Mouse (Mus musculus) CD4-positive, CD25-positive, alpha-beta regulatory T cell, adult 4 months (primary cell): Measurements from ENCODE around the gene Il6ra. TPM values are rescaled to one million over a fixed set of nuclear protein-coding genes. Genes with fewer than 3 reads are reported as not detected.

ENCODE experiments used
- ATAC-seq: one replicate; pipeline ENCODE4 v1.8.0; 2017
- polyA plus RNA-seq, 2 experiments: library from polyadenylated mRNA; unstranded; fragments of 100-300 nt; shearing (Covaris generic); gene quantifications; one replicate each; pipeline ENCODE4 v1.2.1; 2017

Gene Il6ra
- polyA plus RNA-seq = 10 to 100 TPM; 18.3 to 20.4 TPM

DNA sequence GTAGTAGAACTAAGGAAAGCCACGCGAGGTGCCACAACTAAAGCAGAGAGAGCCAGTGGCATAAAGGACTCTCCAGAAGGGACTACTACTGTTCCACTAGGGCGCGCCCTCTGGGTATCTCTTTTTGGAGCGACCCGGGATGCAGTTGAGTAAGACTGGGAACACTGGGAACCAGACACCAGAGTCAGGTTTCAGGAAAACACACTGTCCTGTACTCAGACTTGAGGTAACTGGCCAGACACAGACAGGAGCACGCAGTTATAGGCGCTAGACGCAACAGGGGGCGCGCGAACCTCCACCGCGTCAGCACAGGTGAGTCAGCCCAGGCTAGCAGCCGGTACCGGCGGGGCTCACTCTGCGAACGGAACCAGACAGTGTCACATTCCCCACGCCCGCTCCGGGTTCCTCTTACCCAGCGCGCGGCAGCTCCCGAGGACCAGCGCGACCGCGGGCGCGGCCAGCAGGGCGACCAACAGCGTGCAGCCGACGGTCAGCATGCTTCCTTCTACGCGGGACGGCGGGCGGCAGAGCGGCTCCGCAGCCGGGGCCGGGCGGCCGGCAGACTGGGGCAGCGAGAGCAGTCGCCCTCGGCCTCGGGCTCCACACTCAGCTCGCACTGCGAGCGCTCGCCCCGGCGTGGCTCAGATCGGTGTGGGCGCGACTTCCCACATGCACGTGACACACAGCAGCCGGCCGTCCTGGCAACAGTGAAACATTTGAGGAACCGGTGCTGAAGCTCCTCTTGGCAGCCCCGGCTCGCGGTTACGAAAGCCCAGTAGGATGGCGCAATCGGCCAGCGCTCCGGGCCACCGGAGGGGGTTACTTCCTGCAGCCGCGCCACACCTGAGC, at the start of gene Il6ra:
Gene Il6ra, minus strand, starts transcription at position 654 of the 849 bp plus-strand sequence.
- peak; percentile 76 for ATAC-seq

DNA sequence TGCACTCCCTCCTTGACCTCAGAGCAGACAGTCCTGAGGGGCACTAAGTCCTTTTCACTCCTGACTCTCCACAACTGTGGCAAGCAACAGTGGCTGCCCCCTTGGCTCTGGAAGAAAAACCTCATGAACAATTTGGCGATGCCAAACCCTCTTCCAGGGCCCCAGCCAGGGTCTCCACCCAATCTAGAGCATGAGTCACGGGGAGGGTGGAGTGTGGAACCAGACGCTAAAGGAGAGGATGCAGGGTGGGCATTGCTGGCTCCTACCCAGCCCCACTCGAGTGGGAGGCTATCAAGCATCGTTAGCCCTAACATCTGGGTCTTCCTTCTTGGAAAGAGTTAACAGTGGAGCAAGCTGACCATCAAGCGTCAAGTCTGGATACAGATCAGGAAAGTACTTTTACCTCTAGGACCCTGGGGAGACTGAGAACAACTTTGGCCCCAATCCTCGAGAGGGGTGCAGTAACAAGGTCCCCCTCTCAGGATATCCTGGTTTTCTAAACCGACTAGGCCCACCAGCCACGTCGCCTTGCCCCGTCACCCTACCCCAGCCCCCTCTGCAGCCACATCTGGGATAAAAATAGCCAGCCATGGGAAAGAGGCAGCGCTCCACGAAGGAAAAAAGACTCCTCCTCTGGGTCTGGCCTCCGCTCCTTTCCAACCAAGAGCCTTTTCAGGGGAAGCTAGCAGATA, 49.2 kb upstream of the Il6ra start:
- no peak for ATAC-seq

DNA sequence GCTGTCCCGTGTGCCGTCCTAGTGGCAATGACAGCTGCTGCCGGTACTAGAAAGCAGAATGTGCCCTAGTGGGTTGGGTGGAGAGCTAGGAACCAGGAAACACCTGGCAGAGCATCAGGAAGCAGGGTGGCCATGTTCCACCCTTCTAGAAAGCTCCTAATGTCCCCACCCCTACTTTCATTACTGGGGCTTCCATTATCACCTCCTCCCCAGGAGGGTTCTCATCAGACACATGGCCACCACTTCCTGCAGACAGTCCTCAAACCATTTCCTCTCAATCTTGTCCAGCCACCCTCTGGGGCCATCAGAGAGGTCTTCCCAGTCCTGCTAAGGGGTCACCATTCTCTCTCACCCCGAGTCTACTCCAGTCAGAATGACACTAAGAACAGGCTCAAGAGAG, 48.4 kb upstream of the Il6ra start:
- ATAC-seq = peak; percentile 29

DNA sequence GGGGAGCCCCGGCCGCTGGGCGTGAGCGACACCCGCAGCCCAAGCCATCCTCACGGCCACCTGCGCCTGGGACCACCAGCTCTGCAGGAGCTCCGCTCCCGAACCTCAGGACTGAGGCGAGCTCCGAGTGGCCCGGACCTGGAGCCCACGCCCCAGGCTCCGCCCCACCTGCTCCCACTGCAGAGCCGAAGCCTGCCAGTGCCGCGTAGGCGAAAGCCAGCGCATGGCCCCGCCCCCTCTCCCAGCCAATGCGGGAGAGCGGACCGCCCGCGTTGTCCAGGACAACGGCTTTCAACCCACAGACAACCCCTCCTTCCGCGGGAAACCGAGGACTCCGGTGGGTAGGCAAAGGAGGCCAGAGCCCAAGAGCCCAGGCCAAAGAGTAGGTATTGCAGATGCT, 47.5 kb upstream of the Il6ra start:
- ATAC-seq = peak; percentile 80

DNA sequence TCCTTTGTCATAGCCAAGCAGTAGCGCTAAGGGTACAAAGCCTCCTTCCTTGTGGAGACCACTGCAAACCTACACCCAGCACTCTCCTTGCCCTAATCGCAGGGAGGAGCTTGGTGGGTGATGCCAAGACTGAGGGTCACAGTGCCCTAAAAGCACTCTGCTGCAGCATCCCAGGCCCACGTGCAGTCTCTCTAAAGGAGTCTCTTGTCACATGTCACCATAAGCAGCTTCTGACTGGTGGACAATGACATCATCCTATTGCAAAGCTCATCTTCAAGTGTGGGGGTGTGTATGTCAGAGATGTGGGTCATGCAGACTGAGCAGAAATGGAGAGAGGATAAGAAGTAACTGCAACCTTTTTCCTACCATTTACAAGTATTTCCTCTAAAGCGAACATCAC, 46.4 kb upstream of the Il6ra start:
- no peak for ATAC-seq

DNA sequence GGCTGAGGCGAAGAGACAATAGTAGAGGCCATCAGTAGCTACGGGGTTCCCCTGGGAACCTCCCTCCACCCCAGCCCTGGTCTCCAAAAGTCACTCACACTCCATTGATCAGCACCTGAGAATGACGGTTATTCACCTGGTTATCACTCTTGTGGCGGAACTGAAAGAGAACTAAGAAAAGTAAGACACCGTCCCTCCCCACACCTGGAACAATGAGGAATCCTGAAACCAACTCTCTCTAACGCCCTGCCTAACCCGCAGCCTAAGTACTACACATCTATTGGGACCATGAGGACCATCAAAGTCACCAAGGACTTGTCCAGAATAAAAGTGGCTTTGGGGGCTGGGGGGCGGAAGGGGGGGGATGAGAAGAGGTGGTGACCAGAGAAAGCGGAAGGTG, 44.9 kb upstream of the Il6ra start:
- no peak for ATAC-seq

DNA sequence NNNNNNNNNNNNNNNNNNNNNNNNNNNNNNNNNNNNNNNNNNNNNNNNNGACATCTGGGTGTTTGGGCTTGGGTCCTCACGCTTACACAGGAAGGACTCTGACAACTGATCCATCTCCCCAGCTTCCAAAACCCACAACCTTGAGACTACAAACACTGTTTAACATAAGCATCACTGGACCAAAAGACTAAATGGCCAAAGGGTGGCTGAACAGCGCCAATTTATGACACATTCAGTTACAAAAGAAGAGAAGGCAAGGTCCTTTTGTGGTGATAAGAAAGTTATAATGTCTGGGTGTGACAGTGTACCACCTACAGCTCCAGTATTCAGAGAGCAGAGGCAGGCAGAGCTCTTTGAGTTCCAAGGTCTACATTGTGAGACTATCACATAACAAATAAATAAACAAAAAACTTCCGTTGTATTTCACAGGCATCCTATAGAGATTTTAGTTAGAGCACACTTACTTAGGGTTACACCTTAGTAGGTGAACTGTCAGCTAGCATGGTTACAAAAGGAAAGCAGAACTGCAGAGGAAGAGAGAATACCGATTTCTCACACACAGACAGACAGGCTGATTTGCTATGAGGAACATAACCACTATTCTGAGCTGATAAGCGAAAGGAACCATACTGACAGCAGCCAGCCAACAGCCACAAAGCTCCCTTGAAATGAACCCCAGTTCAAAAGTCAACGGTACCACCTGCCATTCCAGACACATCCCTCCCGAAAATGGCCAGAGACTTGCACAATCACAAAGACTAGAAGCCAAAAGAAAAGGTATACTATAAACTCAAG, 43.4 kb upstream of the Il6ra start:
- ATAC-seq = no peak

DNA sequence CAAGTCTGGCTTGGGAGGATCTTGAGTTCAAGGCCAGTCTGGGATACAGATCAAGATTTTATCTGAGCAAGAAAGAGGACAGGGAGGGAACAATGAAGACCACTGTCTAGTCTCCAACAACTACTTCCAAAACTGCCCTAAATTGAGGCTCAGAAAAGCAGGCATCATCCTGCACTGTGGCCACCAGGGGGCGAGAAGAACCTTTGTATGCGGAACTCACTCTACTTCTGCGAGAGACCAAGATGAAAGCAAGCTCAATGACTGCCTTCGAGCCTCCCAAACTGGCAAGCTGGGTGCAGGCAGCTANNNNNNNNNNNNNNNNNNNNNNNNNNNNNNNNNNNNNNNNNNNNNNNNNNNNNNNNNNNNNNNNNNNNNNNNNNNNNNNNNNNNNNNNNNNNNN, 40.4 kb upstream of the Il6ra start:
- ATAC-seq = peak; percentile 94

DNA sequence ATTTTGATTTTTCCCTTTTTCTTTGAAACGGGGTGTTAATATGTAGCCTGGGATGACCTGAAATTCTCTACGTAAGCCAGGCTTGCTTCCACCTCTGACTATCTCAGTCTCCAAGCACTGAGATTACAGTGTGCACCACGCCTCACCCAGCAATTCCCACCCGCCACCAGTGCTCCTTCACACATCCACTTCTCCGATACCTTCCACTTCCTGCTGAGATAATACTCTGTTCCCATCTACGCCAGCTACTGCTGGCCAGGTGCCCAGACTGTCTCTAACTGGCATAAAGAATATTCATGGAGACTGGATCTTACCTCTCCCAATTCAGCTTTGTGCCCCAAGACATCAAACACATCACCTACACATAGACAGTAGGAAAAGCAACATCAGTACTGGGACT, 35.7 kb upstream of the Il6ra start:
- ATAC-seq = no peak

DNA sequence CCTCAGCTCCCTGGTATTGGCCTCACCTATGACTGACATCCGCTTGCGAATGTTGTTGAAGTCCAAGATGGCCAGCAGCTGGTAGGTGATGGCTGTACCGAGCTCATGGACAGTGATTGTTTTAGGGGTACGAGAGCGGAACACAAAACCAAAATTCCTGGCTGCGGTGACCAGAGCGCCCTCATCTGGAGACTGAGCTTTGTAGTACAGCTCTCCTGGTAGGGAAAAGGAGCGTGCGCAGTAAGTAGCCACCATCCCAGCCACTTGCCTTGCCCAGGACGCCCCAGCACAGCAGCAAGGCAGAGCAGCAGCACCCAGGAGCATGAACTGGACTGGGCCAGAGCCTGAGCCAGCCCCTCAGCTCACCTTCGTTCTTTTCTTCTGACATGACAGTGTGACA, 35.0 kb upstream of the Il6ra start:
- no peak for ATAC-seq

DNA sequence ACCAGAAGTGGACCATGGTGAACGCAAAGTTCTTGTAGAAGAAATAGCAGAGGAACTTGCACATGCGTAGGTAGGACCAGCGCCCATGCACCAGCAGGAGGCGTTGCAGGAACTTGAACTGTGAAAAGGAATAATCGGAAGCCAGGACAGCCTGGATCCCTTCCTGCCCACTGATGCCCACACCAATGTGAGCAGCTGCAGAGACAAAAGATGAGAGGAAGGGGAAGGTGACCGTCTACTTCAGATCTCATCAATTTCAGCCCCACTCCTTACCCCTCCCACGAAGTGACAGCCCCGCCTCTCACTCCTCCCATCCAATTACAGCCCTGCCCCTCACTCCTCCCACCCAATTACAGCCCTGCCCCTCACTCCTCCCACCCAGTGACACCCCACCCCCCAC, 32.0 kb upstream of the Il6ra start:
- no peak for ATAC-seq

DNA sequence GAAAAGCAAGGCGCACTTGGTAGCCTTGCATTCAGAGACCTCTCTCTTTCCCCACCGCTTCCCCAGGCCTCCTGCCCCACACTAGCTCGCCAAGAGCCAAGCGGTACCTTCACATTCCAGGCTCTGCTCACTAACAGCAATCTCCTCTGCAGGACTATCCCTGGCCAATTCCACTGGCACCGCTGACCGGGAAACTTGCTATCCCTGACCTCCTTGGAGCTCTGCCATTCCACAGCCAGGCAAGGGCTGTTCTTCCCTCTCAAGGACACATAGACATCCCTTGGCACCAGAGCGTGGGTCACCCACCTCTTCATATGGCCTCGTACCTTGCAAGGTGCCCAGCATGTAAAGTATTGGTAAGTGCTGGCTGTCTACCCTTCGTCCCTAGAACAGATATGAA, 29.9 kb upstream of the Il6ra start:
- no peak for ATAC-seq

DNA sequence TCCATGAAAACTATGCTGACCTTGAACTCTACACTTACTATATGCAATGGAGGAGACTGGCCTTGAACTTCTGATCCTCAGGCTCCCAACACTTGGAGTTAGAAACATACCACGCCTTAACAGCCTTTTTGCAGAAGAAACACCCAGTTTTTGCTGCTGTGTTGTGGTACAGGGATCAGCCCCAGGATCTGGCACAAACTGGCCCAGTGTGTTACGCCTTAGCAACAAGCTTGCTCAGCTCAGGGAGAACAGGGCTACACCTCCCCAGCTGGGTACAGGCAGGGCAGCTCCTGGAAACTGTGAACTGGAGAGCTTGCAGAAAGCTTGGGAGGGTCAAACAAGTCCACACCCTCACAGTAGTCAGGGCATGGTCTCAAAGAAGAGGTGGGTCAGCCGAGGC, 23.5 kb upstream of the Il6ra start:
- no peak for ATAC-seq

DNA sequence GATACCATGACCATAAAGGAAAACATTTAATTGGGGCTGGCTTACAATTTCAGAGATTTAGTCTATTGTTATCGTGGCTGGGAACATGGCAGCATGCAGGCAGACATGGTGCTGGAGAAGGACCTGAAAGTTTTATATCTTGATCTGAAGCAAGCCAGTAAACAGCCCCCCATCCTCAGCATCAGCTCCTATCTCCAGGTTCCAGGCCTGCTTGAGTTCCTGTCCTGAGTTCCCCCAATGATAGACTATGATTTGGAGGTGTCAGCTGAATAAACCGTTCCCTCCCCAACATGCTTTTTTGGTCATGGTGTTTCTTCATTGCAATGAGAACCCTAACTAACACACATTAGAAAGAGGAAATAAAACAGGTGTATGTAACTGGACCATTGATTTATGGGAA, 19.9 kb upstream of the Il6ra start:
- no peak for ATAC-seq

DNA sequence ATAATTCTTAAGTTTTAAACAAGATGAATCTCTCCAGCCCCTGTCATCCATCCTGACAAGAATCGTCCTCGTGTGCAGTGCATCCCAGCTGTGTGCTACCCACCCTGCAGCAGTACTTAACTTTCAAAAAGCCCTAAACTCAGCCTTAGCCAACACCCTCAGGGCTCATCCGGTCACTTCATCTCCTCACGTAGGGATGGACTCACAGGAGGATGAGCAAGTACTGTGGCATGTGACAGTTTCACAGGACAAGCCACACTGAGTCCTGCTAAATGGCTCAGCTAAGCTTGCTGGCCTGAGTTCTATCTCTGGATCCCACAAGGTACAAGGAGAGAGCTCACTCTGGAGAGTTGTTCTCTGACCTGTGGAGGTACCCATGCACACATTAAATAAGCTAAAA, 16.0 kb upstream of the Il6ra start:
- no peak for ATAC-seq

DNA sequence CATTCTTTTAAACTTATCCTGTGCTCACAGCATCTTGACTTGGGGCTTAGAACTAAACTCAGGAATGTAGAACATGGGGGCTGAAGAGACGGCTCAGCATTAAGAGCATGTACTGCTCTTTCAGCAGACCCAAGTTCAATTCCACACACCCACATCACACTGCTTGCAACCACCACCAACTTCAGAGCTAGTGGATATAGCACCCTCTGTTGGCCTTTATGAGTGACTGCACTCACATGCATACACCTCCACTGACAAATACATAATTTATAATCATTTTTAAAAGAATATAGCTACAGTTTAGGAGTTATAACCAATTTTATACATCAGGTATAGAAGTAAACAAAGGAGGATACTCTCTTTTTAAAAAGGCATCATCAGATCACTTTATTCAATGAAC, 13.4 kb upstream of the Il6ra start:
- no peak for ATAC-seq

DNA sequence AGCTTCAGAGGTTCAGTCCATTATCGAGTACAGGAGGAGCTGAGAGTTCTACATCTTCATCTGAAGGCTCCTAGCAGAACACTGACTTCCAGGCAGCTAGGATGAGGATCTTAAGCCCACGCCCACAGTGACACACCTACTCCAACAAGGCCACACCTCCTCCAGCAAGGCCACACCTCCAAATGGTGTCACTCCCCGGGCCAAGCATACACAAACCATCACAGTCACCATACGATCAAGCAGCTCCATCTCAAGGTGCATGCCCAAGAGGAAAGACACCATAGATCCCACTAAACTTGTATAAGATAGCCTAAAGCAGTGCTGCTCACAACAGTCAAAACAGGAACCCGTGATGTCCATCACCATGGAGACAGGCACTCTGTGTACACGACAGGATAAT, 7.7 kb upstream of the Il6ra start:
- ATAC-seq = no peak

DNA sequence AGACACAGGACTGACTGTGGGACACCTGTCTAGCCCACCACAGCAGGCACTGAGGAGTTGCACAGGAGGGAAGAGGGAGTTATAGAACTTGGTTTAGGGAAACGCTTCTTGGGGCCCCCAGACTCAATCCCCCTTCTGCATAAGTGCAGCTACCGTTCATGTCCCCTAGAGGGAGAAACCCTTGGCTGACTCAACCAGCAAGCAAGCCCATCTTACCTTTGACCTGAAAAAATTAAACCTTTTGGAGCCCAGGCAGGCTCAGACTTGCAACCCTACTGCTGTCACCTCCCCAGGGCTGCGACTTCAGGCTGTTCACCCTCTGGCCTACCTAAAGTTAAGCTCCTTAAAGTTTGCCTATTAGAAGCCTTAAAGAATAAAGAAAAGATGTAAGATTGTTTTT, 4.4 kb upstream of the Il6ra start:
- no peak for ATAC-seq

DNA sequence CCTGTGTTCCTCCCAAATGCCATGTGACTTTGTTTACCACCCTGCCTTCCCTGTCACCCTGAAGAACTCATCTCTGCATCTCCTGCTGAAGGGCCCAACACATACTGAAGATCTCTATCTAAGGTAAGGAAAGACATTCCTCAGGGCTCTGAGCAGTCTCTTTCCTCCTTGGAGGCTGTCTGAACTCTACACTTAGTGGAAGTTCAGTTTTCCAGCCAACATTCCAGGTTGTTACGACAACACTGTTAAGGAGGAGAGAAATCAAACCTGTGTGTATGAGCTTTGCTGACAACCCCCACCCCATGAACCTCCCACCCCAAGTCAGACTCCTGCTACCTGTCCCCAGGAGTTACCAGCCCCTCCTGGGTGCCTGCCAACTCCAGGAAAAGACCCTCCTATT, 3.6 kb upstream of the Il6ra start:
- ATAC-seq = no peak

DNA sequence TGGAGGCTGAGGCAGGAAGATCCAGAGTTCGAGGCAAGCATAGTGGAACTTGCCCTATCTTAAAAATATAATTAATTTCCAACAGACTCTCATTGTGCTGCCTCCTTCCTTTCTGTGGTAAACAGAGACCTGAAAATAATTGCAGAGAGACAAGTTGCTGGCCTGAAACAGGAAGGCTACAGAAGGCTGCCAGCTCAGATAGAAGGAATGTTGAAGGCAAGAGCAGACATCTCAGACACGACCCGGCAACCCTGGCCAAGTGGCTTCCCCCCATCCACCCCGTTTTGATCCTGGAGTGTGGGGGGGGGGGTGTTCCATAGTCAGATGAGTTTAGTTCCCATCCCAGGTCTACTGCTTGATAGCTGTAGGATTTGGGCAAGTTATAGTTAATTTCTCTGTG, 1.7 kb upstream of the Il6ra start:
- ATAC-seq = no peak

DNA sequence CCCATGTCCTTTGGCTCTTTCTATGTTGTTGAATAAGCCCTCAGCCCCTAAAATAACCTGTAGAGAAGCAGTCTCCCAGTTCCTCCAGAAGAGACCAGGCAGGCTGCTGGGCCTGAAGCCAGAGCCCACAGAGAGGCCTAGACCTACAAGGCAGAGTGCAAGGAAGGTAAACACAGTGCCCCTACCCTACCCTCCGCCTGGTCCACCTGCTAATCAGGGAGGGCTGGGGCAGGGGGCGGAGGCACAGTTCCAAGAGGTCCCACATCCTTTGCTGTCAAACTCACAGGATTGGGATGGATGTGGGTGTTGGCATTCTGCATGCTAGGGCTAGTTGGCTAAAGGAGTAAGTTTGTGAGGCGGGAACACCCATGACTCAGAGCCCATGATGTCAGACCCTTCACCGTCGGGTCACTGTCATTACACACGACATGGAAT, 871 bp downstream of the Il6ra start:
- no peak for ATAC-seq

DNA sequence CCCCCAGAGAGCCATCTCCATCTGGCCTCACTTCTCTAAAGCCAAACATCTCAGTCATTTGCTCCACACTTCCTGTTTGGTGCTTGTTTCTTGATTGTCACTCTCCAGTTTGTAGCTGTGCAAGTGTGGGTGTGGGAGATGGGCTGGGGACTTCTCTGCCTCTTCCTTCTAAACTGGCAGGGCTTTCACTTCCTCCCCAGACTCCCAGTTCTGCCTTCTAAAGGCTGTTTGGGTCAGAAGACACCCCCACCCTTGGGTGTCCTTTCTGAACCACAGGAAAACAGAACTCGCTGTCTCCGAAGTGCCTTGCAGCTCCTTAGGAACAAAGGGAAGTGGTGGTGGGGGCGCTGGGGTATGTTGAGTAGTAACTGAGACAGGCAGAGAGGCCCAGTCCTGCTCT, 1.8 kb downstream of the Il6ra start:
- peak; percentile 14 for ATAC-seq
